8 mouse cellular contexts compared by ENCODE assay signal in genomic region chr4:133014088-133014487, GRCm38 (mm10). TPM values are rescaled to one million over a fixed set of nuclear protein-coding genes. Genes with fewer than 3 reads are reported as not detected.
A peak's percentile ranks its signal among the peaks of the same experiment; 100 is the strongest.
DNase-seq lines count a peak whose midpoint lies in the region; ATAC-seq and TF ChIP-seq lines count a peak whose summit lies in the region.

No protein-coding gene starts in this region.

- H3K4me2 ChIP-seq in embryonic facial prominence, embryonic 15.5 days (replicated peaks) = peak overlapping the region; percentile 79
- H3K4me2 ChIP-seq in limb, embryonic 14.5 days (replicated peaks; ENCODE audit: low read depth, low read length, severe bottlenecking) = peak overlapping the region; percentile 85

- no peaks in the 10 kb centered on the region for H3K9me3 ChIP-seq in ES-Bruce4 (replicated peaks; ENCODE audit: control insufficient read depth, insufficient read depth, low read length, poor library complexity, severe bottlenecking)
- H3K9me3 ChIP-seq in embryonic facial prominence, embryonic 15.5 days (replicated peaks) = no peaks in the 10 kb centered on the region
- H3K9me3 ChIP-seq in limb, embryonic 14.5 days (ENCODE audit: control insufficient read depth, low read length) = no peaks in the 10 kb centered on the region

- peak overlapping the region; percentile 96 for H3K27ac ChIP-seq in heart, adult 2 months
- no peak overlapping the region for H3K27ac ChIP-seq in ES-Bruce4 (ENCODE audit: insufficient read depth, low read length)
- peak overlapping the region; percentile 99 for H3K27ac ChIP-seq in embryonic facial prominence, embryonic 15.5 days (replicated peaks)
- 0 out of 2 replicates have a peak overlapping the region, but pooled peaks have one; percentile 95 for H3K27ac ChIP-seq in limb, embryonic 14.5 days (replicated peaks; ENCODE audit: low read depth, low read length)
- H3K27ac ChIP-seq in thymus, adult 2 months (ENCODE audit: control insufficient read depth, insufficient read depth, low read length) = no peak overlapping the region

- H3K36me3 ChIP-seq in heart, adult 2 months (ENCODE audit: control insufficient read depth, insufficient read depth, low read length) = no peaks in the 10 kb centered on the region
- no peaks in the 10 kb centered on the region for H3K36me3 ChIP-seq in ES-Bruce4 (ENCODE audit: control insufficient read depth, insufficient read depth, low read length, poor library complexity, severe bottlenecking)
- H3K36me3 ChIP-seq in embryonic facial prominence, embryonic 15.5 days = no peaks in the 10 kb centered on the region
- H3K36me3 ChIP-seq in limb, embryonic 14.5 days (ENCODE audit: control insufficient read depth, insufficient read depth, low read length) = peaks cover 14% of the 10 kb centered on the region
- H3K36me3 ChIP-seq in thymus, adult 2 months (ENCODE audit: control insufficient read depth, insufficient read depth, low read length) = no peaks in the 10 kb centered on the region

- H3K4me1 ChIP-seq in heart, adult 2 months (ENCODE audit: control insufficient read depth, insufficient read depth, low read length) = peaks cover 18% of the 10 kb centered on the region
- peaks cover 9% of the 10 kb centered on the region for H3K4me1 ChIP-seq in ES-Bruce4 (ENCODE audit: control insufficient read depth, insufficient read depth, low read length)
- H3K4me1 ChIP-seq in embryonic facial prominence, embryonic 15.5 days = peaks cover 79% of the 10 kb centered on the region
- peaks cover 54% of the 10 kb centered on the region for H3K4me1 ChIP-seq in limb, embryonic 14.5 days (ENCODE audit: control insufficient read depth, insufficient read depth, low read length)
- peaks cover 56% of the 10 kb centered on the region for H3K4me1 ChIP-seq in thymus, adult 2 months (replicated peaks; ENCODE audit: control insufficient read depth, insufficient read depth, low read length)

- no peak for TF ChIP-seq CTCF in heart, adult 2 months (IDR thresholded peaks at IDR 0.05)
- no peak for TF ChIP-seq CTCF in ES-Bruce4 (IDR thresholded peaks at IDR 0.05; ENCODE audit: low read depth, low read length)
- TF ChIP-seq CTCF in thymus, adult 2 months (IDR thresholded peaks at IDR 0.05; ENCODE audit: borderline replicate concordance, control insufficient read depth, extremely low read depth, insufficient read depth, low read length, poor library complexity) = no peak

- no peak overlapping the region; the same call in 1 of the 2 replicates for H3K4me3 ChIP-seq in heart, adult 2 months
- no peak overlapping the region for H3K4me3 ChIP-seq in ES-Bruce4 (ENCODE audit: low read depth, low read length)
- peak overlapping the region; percentile 92 for H3K4me3 ChIP-seq in embryonic facial prominence, embryonic 15.5 days (replicated peaks)
- peak overlapping the region; percentile 100 for H3K4me3 ChIP-seq in limb, embryonic 14.5 days (replicated peaks; ENCODE audit: low read length)
- H3K4me3 ChIP-seq in thymus, adult 2 months (ENCODE audit: control insufficient read depth, insufficient read depth, low read length) = no peak overlapping the region

- TF ChIP-seq EP300 in heart, adult 2 months (IDR thresholded peaks at IDR 0.05; ENCODE audit: insufficient read depth, low read depth, low read length) = no peak
- TF ChIP-seq EP300 in ES-Bruce4 (IDR thresholded peaks at IDR 0.05; ENCODE audit: insufficient read depth, low read depth, low read length) = no peak

- no peaks in the 10 kb centered on the region for H3K27me3 ChIP-seq in heart, adult 2 months (ENCODE audit: control insufficient read depth, insufficient read depth, low read length)
- no peaks in the 10 kb centered on the region for H3K27me3 ChIP-seq in ES-Bruce4 (ENCODE audit: control insufficient read depth, insufficient read depth, low read length, poor library complexity, severe bottlenecking)
- H3K27me3 ChIP-seq in embryonic facial prominence, embryonic 15.5 days = peaks cover 13% of the 10 kb centered on the region
- no peaks in the 10 kb centered on the region; the same call in 1 of the 2 replicates for H3K27me3 ChIP-seq in limb, embryonic 14.5 days (ENCODE audit: control insufficient read depth, insufficient read depth, low read length)
- H3K27me3 ChIP-seq in thymus, adult 2 months (ENCODE audit: control insufficient read depth, insufficient read depth, low read length) = peaks cover 2% of the 10 kb centered on the region; the same call in 1 of the 2 replicates

- no peak for ATAC-seq in embryonic facial prominence, embryonic 15.5 days (ENCODE audit: insufficient number of reproducible peaks, low FRiP score, low TSS enrichment, low read depth)
- ATAC-seq in limb, embryonic 14.5 days (ENCODE audit: low FRiP score, low read depth) = no peak

- intact Hi-C loops in heart, adult 2 months (cut with DNase I) = loop anchor here (1.0 to 5.0 kb wide), 2 partner anchors 38 to 188 kb away; no protein-coding TSS in a partner anchor

- H3K9ac ChIP-seq in heart, adult 2 months (ENCODE audit: low read depth, low read length) = no peak overlapping the region; the same call in 1 of the 2 replicates
- peak overlapping the region; percentile 97; the same call in 1 of the 2 replicates for H3K9ac ChIP-seq in ES-Bruce4 (ENCODE audit: low read depth, poor library complexity, severe bottlenecking)
- peak overlapping the region; percentile 3; the same call in 1 of the 2 replicates for H3K9ac ChIP-seq in embryonic facial prominence, embryonic 15.5 days
- H3K9ac ChIP-seq in limb, embryonic 14.5 days (ENCODE audit: low read depth, low read length, severe bottlenecking) = peak overlapping the region; percentile 98; the same call in 1 of the 2 replicates

- no peak for TF ChIP-seq POLR2A in heart, adult 2 months (IDR thresholded peaks at IDR 0.05; ENCODE audit: insufficient read depth, low read depth, low read length)
- no peak for TF ChIP-seq POLR2A in ES-Bruce4 (IDR thresholded peaks at IDR 0.05; ENCODE audit: insufficient read depth, low read length)
- no peak for TF ChIP-seq POLR2A in limb, embryonic 14.5 days (IDR thresholded peaks at IDR 0.05; ENCODE audit: borderline replicate concordance, extremely low read depth, insufficient read depth, insufficient read length)
- no peak for TF ChIP-seq POLR2A in thymus, adult 2 months (IDR thresholded peaks at IDR 0.05; ENCODE audit: control insufficient read depth, extremely low read depth, insufficient read depth, low read length, poor library complexity)

- peak; percentile 44 to 50 for DNase-seq in heart, adult 2 months
- no peak for DNase-seq in heart, adult 9 months (ENCODE audit: low spot score in 2 of 2)
- DNase-seq in limb, embryonic 14.5 days (ENCODE audit: low spot score) = no peak
- DNase-seq in Muller cell, postnatal 12 days (ENCODE audit: inconsistent ontology term) = no peak
- no peak for DNase-seq in thymus, adult 2 months
- DNase-seq in retina, postnatal 1 day = no peak

- H3K79me2 ChIP-seq in heart, adult 2 months (replicated peaks; ENCODE audit: control insufficient read depth, insufficient read depth, low read length) = peaks cover 3% of the 10 kb centered on the region

- WGBS in heart, adult 2 months = 29% methylated on average over 5 of the region's 5 CpGs
- 8% methylated on average over 5 of the region's 5 CpGs for WGBS in embryonic facial prominence, embryonic 15.5 days
- 17% methylated on average over 5 of the region's 5 CpGs for WGBS in limb, embryonic 14.5 days
- WGBS in thymus, adult 2 months = 48% methylated on average over 5 of the region's 5 CpGs

RNA-seq across cellular contexts. Expression of gene Ahdc1, which starts 3.0 kb away (rescaled TPM):
- 10 to 100 TPM; 42.6 to 50.9 TPM for total RNA-seq in heart, adult 2 months (2021)
- 19.5 and 21.8 TPM in 2 replicates for polyA plus RNA-seq in heart, adult 2 months (2012; rRNA removed)
- 88.2 and 102 TPM in 2 replicates for polyA plus RNA-seq in ES-Bruce4 (2011; ENCODE audit: insufficient read depth, insufficient read length, low read depth, missing spikeins)
- polyA plus RNA-seq in embryonic facial prominence, embryonic 15.5 days (2015; fragmentation: Nextera tagmentation; extraction: Ambion mirVana) = 13.2 and 13.9 TPM in 2 replicates
- 29.6 and 41.0 TPM in 2 replicates for polyA plus RNA-seq in limb, embryonic 14.5 days (2012; rRNA removed)
- 12.9 and 15.6 TPM in 2 replicates for polyA plus RNA-seq in limb, embryonic 14.5 days (2014; fragmentation: Nextera tagmentation; extraction: Ambion mirVana)
- 59.8 and 78.9 TPM in 2 replicates for polyA plus RNA-seq in thymus, adult 2 months (2012; rRNA removed)

RNA-seq across cellular contexts. Expression of gene Fgr, which starts 40.2 kb away (rescaled TPM):
- under 1 TPM; 0.43 to 0.47 TPM for total RNA-seq in heart, adult 2 months (2021)
- polyA plus RNA-seq in heart, adult 2 months (2012; rRNA removed) = 0.73 and 1.7 TPM in 2 replicates
- polyA plus RNA-seq in ES-Bruce4 (2011; ENCODE audit: insufficient read depth, insufficient read length, low read depth, missing spikeins) = 0.70 and 1.9 TPM in 2 replicates
- polyA plus RNA-seq in embryonic facial prominence, embryonic 15.5 days (2015; fragmentation: Nextera tagmentation; extraction: Ambion mirVana) = 0.55 and 0.65 TPM in 2 replicates
- polyA plus RNA-seq in limb, embryonic 14.5 days (2012; rRNA removed) = 0.54 and 0.64 TPM in 2 replicates
- 0.35 and 0.62 TPM in 2 replicates for polyA plus RNA-seq in limb, embryonic 14.5 days (2014; fragmentation: Nextera tagmentation; extraction: Ambion mirVana)
- polyA plus RNA-seq in thymus, adult 2 months (2012; rRNA removed) = 15.3 and 15.8 TPM in 2 replicates

Comparison
In these comparisons a context has a peak if more than half of its experiments do, and no peak if none do; other contexts are left out.
1. DNase-seq: peak in heart, adult 2 months (2 of 2); none in heart, adult 9 months (0 of 2), limb, embryonic 14.5 days (single experiment), Muller cell, postnatal 12 days (single experiment), thymus, adult 2 months (single experiment) and retina, postnatal 1 day (single experiment).
2. H3K27ac ChIP-seq: peak in heart, adult 2 months (single experiment), embryonic facial prominence, embryonic 15.5 days (single experiment) and limb, embryonic 14.5 days (single experiment); none in ES-Bruce4 (single experiment) and thymus, adult 2 months (single experiment).
3. H3K4me3 ChIP-seq: peak in embryonic facial prominence, embryonic 15.5 days (single experiment) and limb, embryonic 14.5 days (single experiment); none in heart, adult 2 months (single experiment), ES-Bruce4 (single experiment) and thymus, adult 2 months (single experiment).